ENCODE assay signal across 24 mouse cellular contexts in the genomic region with DNA sequence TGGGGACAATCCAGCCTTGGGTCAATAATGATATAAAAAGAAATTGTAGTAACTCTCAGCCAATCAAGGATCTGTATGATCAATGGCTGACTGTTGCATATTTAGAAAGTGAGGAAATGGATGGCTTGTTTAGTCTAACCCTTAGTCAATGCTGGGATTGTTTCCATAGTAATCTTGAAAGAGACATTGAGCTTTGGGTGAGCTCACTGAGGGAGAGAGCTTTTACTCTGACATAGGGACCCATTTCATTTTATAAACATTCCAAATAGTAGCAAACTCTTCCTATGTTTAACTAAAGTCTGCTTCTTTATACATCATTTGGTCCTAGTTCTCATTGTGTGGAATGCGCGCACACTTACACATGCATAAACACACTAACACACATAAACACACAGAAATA. TPM values are rescaled to one million over a fixed set of nuclear protein-coding genes. Genes with fewer than 3 reads are reported as not detected.
DNase-seq lines count a peak whose midpoint lies in the region; ATAC-seq and TF ChIP-seq lines count a peak whose summit lies in the region.
"Had no signal": no experiment of that assay in that cellular context is flagged by ENCODE, and none has a peak within 500 bp of the region (broad histone marks: within the 10 kb centered on the region; RNA-seq: fewer than 3 reads in every experiment).

No protein-coding gene starts in this region.

- no peak overlapping the region for H3K9ac ChIP-seq in lung, embryonic 14.5 days
- H3K9ac ChIP-seq in lung, embryonic 16.5 days (ENCODE audit: low read length) = no peak overlapping the region
- no peak overlapping the region for H3K9ac ChIP-seq in stomach, embryonic 16.5 days (ENCODE audit: low read length)
- no peak overlapping the region for H3K9ac ChIP-seq in stomach, postnatal 0 days (ENCODE audit: low read length)
- H3K9ac ChIP-seq: embryonic facial prominence, embryonic 13.5 days; embryonic facial prominence, embryonic 15.5 days; forebrain, embryonic 12.5 days had no signal

- H3K4me3 ChIP-seq in lung, embryonic 14.5 days (ENCODE audit: low read depth, low read length) = no peak overlapping the region
- no peak overlapping the region for H3K4me3 ChIP-seq in lung, embryonic 16.5 days (ENCODE audit: low read length)
- no peak overlapping the region for H3K4me3 ChIP-seq in lung, adult 2 months (replicated peaks; ENCODE audit: extremely low read depth, low read depth, low read length)
- H3K4me3 ChIP-seq in stomach, embryonic 16.5 days (replicated peaks; ENCODE audit: low read length) = no peak overlapping the region
- H3K4me3 ChIP-seq in stomach, postnatal 0 days (ENCODE audit: low read depth, low read length) = no peak overlapping the region
- H3K4me3 ChIP-seq: embryonic facial prominence, embryonic 13.5 days; embryonic facial prominence, embryonic 15.5 days; erythroblast, embryonic 14.5 days; forebrain, embryonic 10.5 days; forebrain, embryonic 12.5 days had no signal

- TF ChIP-seq CTCF in lung, embryonic 14.5 days (IDR thresholded peaks at IDR 0.05; ENCODE audit: low read depth) = no peak
- no peak for TF ChIP-seq CTCF in lung, adult 2 months (IDR thresholded peaks at IDR 0.05; ENCODE audit: insufficient read depth, low read length)
- no peak for TF ChIP-seq CTCF in stomach, postnatal 0 days (IDR thresholded peaks at IDR 0.05; ENCODE audit: low read depth)

- no peaks in the 10 kb centered on the region for H3K27me3 ChIP-seq in lung, embryonic 14.5 days (ENCODE audit: insufficient read depth, low read length)
- no peaks in the 10 kb centered on the region for H3K27me3 ChIP-seq in lung, embryonic 16.5 days (ENCODE audit: control insufficient read depth, insufficient read depth, low read depth, low read length)
- H3K27me3 ChIP-seq in stomach, embryonic 16.5 days (ENCODE audit: control insufficient read depth, insufficient read depth, low read length) = no peaks in the 10 kb centered on the region
- no peaks in the 10 kb centered on the region for H3K27me3 ChIP-seq in stomach, postnatal 0 days (ENCODE audit: control insufficient read depth, insufficient read depth, low read length)
- H3K27me3 ChIP-seq: embryonic facial prominence, embryonic 13.5 days; embryonic facial prominence, embryonic 15.5 days; forebrain, embryonic 12.5 days had no signal

- H3K36me3 ChIP-seq in lung, embryonic 14.5 days (ENCODE audit: insufficient read depth) = no peaks in the 10 kb centered on the region
- H3K36me3 ChIP-seq in lung, embryonic 16.5 days (ENCODE audit: control insufficient read depth, insufficient read depth, low read length) = no peaks in the 10 kb centered on the region
- H3K36me3 ChIP-seq in stomach, embryonic 16.5 days (ENCODE audit: control insufficient read depth, insufficient read depth, low read length) = no peaks in the 10 kb centered on the region
- no peaks in the 10 kb centered on the region for H3K36me3 ChIP-seq in stomach, postnatal 0 days (ENCODE audit: control insufficient read depth, insufficient read depth, low read length)
- H3K36me3 ChIP-seq: embryonic facial prominence, embryonic 13.5 days; embryonic facial prominence, embryonic 15.5 days; forebrain, embryonic 10.5 days; forebrain, embryonic 12.5 days had no signal

- H3K4me1 ChIP-seq in lung, embryonic 14.5 days (ENCODE audit: insufficient read depth) = no peaks in the 10 kb centered on the region
- H3K4me1 ChIP-seq in lung, embryonic 16.5 days (replicated peaks; ENCODE audit: control insufficient read depth, insufficient read depth, low read length) = no peaks in the 10 kb centered on the region
- H3K4me1 ChIP-seq in lung, adult 2 months (ENCODE audit: control insufficient read depth, insufficient read depth, low read length) = no peaks in the 10 kb centered on the region
- H3K4me1 ChIP-seq in stomach, embryonic 16.5 days (ENCODE audit: control insufficient read depth, insufficient read depth, low read length) = no peaks in the 10 kb centered on the region
- no peaks in the 10 kb centered on the region for H3K4me1 ChIP-seq in stomach, postnatal 0 days (replicated peaks; ENCODE audit: control insufficient read depth, insufficient read depth)
- H3K4me1 ChIP-seq: embryonic facial prominence, embryonic 15.5 days had no signal

- no peak for DNase-seq in lung, embryonic 14.5 days
- no peak for DNase-seq in lung, adult 18-20 months
- no peak for DNase-seq in lung, adult 2 months
- DNase-seq in stomach, postnatal 0 days (ENCODE audit: low spot score) = no peak
- no peak for DNase-seq in heart, adult 9 months (ENCODE audit: low spot score in 2 of 2)
- DNase-seq: adrenal gland, adult 2 months; adrenal gland, postnatal 10 days; adrenal gland, postnatal 25 days; cerebellum, adult 11 months; cerebellum, adult 18-20 months; cerebellum, adult 8-10 months; cerebellum, adult 9-11 months; cerebellum, postnatal 14 days; cerebellum, postnatal 36 days; embryo, embryonic 11 days had no signal

- no peak overlapping the region for H3K27ac ChIP-seq in lung, embryonic 14.5 days (ENCODE audit: low read depth)
- H3K27ac ChIP-seq in lung, embryonic 16.5 days (ENCODE audit: low read length) = no peak overlapping the region
- H3K27ac ChIP-seq in stomach, embryonic 16.5 days (ENCODE audit: low read length) = no peak overlapping the region
- no peak overlapping the region for H3K27ac ChIP-seq in stomach, postnatal 0 days (replicated peaks)
- H3K27ac ChIP-seq: embryonic facial prominence, embryonic 13.5 days; embryonic facial prominence, embryonic 15.5 days; forebrain, embryonic 10.5 days; forebrain, embryonic 12.5 days had no signal

- ATAC-seq in lung, embryonic 14.5 days (ENCODE audit: insufficient read depth) = peak; percentile 56; the same call in 1 of the 2 replicates
- peak; percentile 38; the same call in 1 of the 2 replicates for ATAC-seq in lung, embryonic 16.5 days (ENCODE audit: low read depth)
- 0 out of 2 replicates have a peak, but pooled peaks have one; percentile 47 for ATAC-seq in stomach, embryonic 16.5 days (ENCODE audit: insufficient read depth, low FRiP score)
- ATAC-seq in stomach, postnatal 0 days (ENCODE audit: low FRiP score, low TSS enrichment) = no peak
- ATAC-seq: forebrain, embryonic 14.5 days had no signal

- no peak for TF ChIP-seq POLR2A in lung, adult 2 months (IDR thresholded peaks at IDR 0.05; ENCODE audit: borderline replicate concordance, extremely low read depth, low read depth, low read length)

- no peak for TF ChIP-seq EP300 in stomach, postnatal 0 days (optimal IDR thresholded peaks at IDR 0.05)

- H3K9me3 ChIP-seq in lung, embryonic 14.5 days (ENCODE audit: low read depth, low read length) = no peaks in the 10 kb centered on the region
- H3K9me3 ChIP-seq in lung, embryonic 16.5 days (ENCODE audit: control insufficient read depth, low read length) = no peaks in the 10 kb centered on the region
- no peaks in the 10 kb centered on the region for H3K9me3 ChIP-seq in stomach, embryonic 16.5 days (replicated peaks; ENCODE audit: control insufficient read depth, low read length)
- H3K9me3 ChIP-seq in stomach, postnatal 0 days (ENCODE audit: control insufficient read depth, low read length) = no peaks in the 10 kb centered on the region
- H3K9me3 ChIP-seq: embryonic facial prominence, embryonic 13.5 days; embryonic facial prominence, embryonic 15.5 days; forebrain, embryonic 10.5 days; forebrain, embryonic 12.5 days had no signal

- no peak overlapping the region for H3K4me2 ChIP-seq in lung, embryonic 14.5 days
- no peak overlapping the region for H3K4me2 ChIP-seq in lung, embryonic 16.5 days (ENCODE audit: low read depth, low read length)
- H3K4me2 ChIP-seq in stomach, embryonic 16.5 days (ENCODE audit: low read depth, low read length) = no peak overlapping the region
- H3K4me2 ChIP-seq in stomach, postnatal 0 days (replicated peaks; ENCODE audit: low read depth) = no peak overlapping the region
- H3K4me2 ChIP-seq: embryonic facial prominence, embryonic 13.5 days; embryonic facial prominence, embryonic 15.5 days; forebrain, embryonic 12.5 days had no signal

- WGBS in lung, embryonic 14.5 days = 87% methylated on average over 2 of the region's 2 CpGs
- 65% methylated on average over 2 of the region's 2 CpGs for WGBS in lung, embryonic 16.5 days
- 64% methylated on average over 2 of the region's 2 CpGs for WGBS in lung, adult 2 months
- WGBS in stomach, embryonic 16.5 days = 58% methylated on average over 2 of the region's 2 CpGs
- WGBS in stomach, postnatal 0 days = 66% methylated on average over 2 of the region's 2 CpGs

RNA-seq across cellular contexts. Expression of a gene that starts 28.5 kb away (rescaled TPM):
- 0.05 TPM in 1 of 2 replicates, not detected in the other for polyA plus RNA-seq in lung, embryonic 14.5 days (2014; fragmentation: Nextera tagmentation; extraction: Ambion mirVana)
- polyA plus RNA-seq in lung, embryonic 16.5 days (2015; fragmentation: Nextera tagmentation; extraction: Ambion mirVana) = 0.25 and 0.73 TPM in 2 replicates
- polyA plus RNA-seq in lung, adult 2 months (2012; rRNA removed) = 0.48 and 0.60 TPM in 2 replicates
- polyA plus RNA-seq in stomach, embryonic 16.5 days (2015; fragmentation: Nextera tagmentation; extraction: Ambion mirVana) = 0.22 and 0.34 TPM in 2 replicates
- 0.08 and 0.19 TPM in 2 replicates for polyA plus RNA-seq in stomach, postnatal 0 days (2015; fragmentation: Nextera tagmentation; extraction: Ambion mirVana)
- polyA plus RNA-seq: C2C12; erythroblast, embryonic 14.5 days had no signal
